Mouse (Mus musculus) cerebellum, adult 2 months (tissue): ENCODE data around the gene Acat3.

ENCODE experiments used
- CTCF ChIP-seq: fragments of 200-500 bp; IDR thresholded peaks from 2 replicates; pipeline ENCODE4 v1.5.1; 2011; ENCODE audit warnings: low read depth, mild to moderate bottlenecking, control low read depth, low read length, moderate library complexity, borderline replicate concordance; ENCODE audit not compliant: insufficient read depth
- POLR2A ChIP-seq: fragments of 200-500 bp; IDR thresholded peaks from 2 replicates; pipeline ENCODE4 v1.6.1; 2011; ENCODE audit warnings: low read length, control low read depth, borderline replicate concordance; ENCODE audit not compliant: insufficient read depth

DNA sequence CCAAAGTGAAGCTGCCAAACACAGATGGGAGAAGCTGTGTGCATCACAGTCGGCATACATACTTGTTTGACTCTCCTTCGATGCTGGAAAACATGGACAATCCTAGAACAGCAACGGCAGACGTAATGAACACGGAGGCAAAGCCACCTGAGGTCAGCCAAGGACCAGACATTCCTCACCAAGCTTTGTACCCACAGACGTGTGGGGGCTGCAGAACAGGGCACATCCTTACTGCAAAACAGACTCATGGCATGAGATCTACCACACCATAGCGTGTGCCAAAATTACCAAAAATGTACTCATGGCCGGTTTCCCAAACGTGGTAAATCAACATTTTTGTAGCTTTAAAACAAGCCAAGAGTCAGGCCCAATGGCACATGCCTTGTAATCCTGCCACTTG, 34.0 kb downstream of the Acat3 start:
- TF ChIP-seq CTCF (no peak), POLR2A (no peak)
